Mouse (Mus musculus) testis, adult 2 months (tissue): ENCODE results near the gene Zc3h12a.

Source experiments
- CTCF ChIP-seq: fragments of 200-500 bp; IDR thresholded peaks from 2 replicates; pipeline ENCODE4 v1.5.1; 2012; ENCODE audit warnings: low read depth, mild to moderate bottlenecking, inconsistent platforms, low read length, moderate library complexity; ENCODE audit not compliant: control insufficient read depth, insufficient read depth, insufficient replicate concordance
- POLR2A ChIP-seq: fragments of 200-500 bp; IDR thresholded peaks from 2 replicates; pipeline ENCODE4 v1.6.1; 2012; ENCODE audit warnings: low read depth, mild to moderate bottlenecking, inconsistent platforms, low read length, moderate library complexity; ENCODE audit not compliant: control insufficient read depth

DNA sequence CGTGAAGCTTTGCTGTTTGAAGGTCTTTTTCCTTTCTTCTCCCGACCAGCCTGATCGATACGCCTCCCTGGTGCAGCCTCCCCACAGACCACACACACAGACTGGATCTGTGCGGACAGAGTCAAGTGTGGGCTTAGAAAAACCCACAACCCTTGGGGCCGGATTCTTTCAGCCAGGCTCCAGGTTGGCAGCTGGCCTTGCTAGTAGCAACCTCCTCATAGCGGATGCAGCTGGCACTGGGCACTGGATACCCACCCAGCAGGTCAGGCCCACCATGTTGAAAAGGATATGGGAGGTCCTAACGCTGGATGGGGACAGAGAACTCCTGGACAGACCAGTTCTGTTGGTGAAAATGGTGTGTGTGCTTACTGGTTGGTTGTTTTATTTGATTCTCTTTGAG is 33.8 kb upstream of the Zc3h12a start:
- TF ChIP-seq CTCF = no peak
- no peak for TF ChIP-seq POLR2A
